35 mouse cellular contexts compared by ENCODE assay signal in genomic region chr12:102557372-102557771, GRCm38 (mm10). TPM values are rescaled to one million over a fixed set of nuclear protein-coding genes. Genes with fewer than 3 reads are reported as not detected.
DNase-seq lines count a peak whose midpoint lies in the region; ATAC-seq and TF ChIP-seq lines count a peak whose summit lies in the region.
"Had no signal": no experiment of that assay in that cellular context is flagged by ENCODE, and none has a peak within 500 bp of the region (broad histone marks: within the 10 kb centered on the region; RNA-seq: fewer than 3 reads in every experiment).

No protein-coding gene starts in this region.

- H3K9me3 ChIP-seq in hindbrain, embryonic 16.5 days (ENCODE audit: control insufficient read depth, low read length) = no peaks in the 10 kb centered on the region
- H3K9me3 ChIP-seq: embryonic facial prominence, embryonic 10.5 days; embryonic facial prominence, embryonic 15.5 days; forebrain, embryonic 12.5 days; heart, embryonic 12.5 days; hindbrain, embryonic 13.5 days; limb, embryonic 13.5 days; lung, embryonic 15.5 days; midbrain, embryonic 13.5 days; stomach, embryonic 15.5 days had no signal

- no peak overlapping the region for H3K4me2 ChIP-seq in hindbrain, embryonic 16.5 days (ENCODE audit: low read length)
- H3K4me2 ChIP-seq: embryonic facial prominence, embryonic 15.5 days; forebrain, embryonic 12.5 days; heart, embryonic 12.5 days; hindbrain, embryonic 13.5 days; limb, embryonic 13.5 days; liver, embryonic 11.5 days; lung, embryonic 15.5 days; midbrain, embryonic 13.5 days; stomach, embryonic 15.5 days had no signal

- H3K27me3 ChIP-seq in hindbrain, embryonic 16.5 days (replicated peaks; ENCODE audit: control insufficient read depth, insufficient read depth, low read length) = no peaks in the 10 kb centered on the region

- no peak overlapping the region for H3K9ac ChIP-seq in hindbrain, embryonic 16.5 days (ENCODE audit: low read depth, low read length)
- H3K9ac ChIP-seq: embryonic facial prominence, embryonic 15.5 days; forebrain, embryonic 12.5 days; forebrain, postnatal 0 days; heart, embryonic 12.5 days; hindbrain, embryonic 13.5 days; limb, embryonic 13.5 days; lung, embryonic 15.5 days; midbrain, embryonic 13.5 days; stomach, embryonic 15.5 days had no signal

- WGBS in hindbrain, embryonic 16.5 days = 80% methylated on average over 5 of the region's 5 CpGs

- H3K27ac ChIP-seq in left cerebral cortex, adult 2 months = no peak overlapping the region
- no peak overlapping the region for H3K27ac ChIP-seq in hindbrain, embryonic 16.5 days (ENCODE audit: low read depth, low read length)
- H3K27ac ChIP-seq: embryonic facial prominence, embryonic 10.5 days; embryonic facial prominence, embryonic 15.5 days; forebrain, embryonic 12.5 days; gastrocnemius, adult 2 months; hindbrain, embryonic 13.5 days; limb, embryonic 13.5 days; lung, embryonic 15.5 days; midbrain, embryonic 13.5 days; stomach, embryonic 15.5 days had no signal

- H3K36me3 ChIP-seq in hindbrain, embryonic 16.5 days (ENCODE audit: control insufficient read depth, insufficient read depth, low read length) = 0 out of 2 replicates have a peak, but pooled peaks cover 4% of the 10 kb centered on the region
- H3K36me3 ChIP-seq: embryonic facial prominence, embryonic 10.5 days; embryonic facial prominence, embryonic 15.5 days; forebrain, embryonic 12.5 days; heart, embryonic 12.5 days; limb, embryonic 13.5 days; lung, embryonic 15.5 days; stomach, embryonic 15.5 days had no signal

- no peak overlapping the region for H3K4me3 ChIP-seq in left cerebral cortex, adult 2 months
- no peak overlapping the region for H3K4me3 ChIP-seq in hindbrain, embryonic 16.5 days (ENCODE audit: low read length)
- H3K4me3 ChIP-seq: embryonic facial prominence, embryonic 10.5 days; embryonic facial prominence, embryonic 15.5 days; forebrain, embryonic 12.5 days; gastrocnemius, adult 2 months; heart, embryonic 12.5 days; hindbrain, embryonic 13.5 days; limb, embryonic 13.5 days; lung, embryonic 15.5 days; midbrain, embryonic 13.5 days; stomach, embryonic 15.5 days had no signal

- TF ChIP-seq CTCF in left cerebral cortex, adult 2 months (IDR thresholded peaks at IDR 0.05) = no peak

- no peak for ATAC-seq in hindbrain, embryonic 16.5 days
- ATAC-seq: activated CD4-positive, CD25-positive, alpha-beta regulatory T cell, adult 4 months; forebrain, postnatal 0 days; intestine, postnatal 0 days; midbrain, embryonic 13.5 days had no signal

- H3K4me1 ChIP-seq in hindbrain, embryonic 16.5 days (ENCODE audit: control insufficient read depth, insufficient read depth, low read depth, low read length) = peaks cover 9% of the 10 kb centered on the region
- H3K4me1 ChIP-seq: stomach, embryonic 15.5 days had no signal

- peak; percentile 46 to 51 for DNase-seq in left cerebral cortex, adult 2 months (ENCODE audit: extremely low spot score in 1 of 2, low spot score in 2 of 2)
- DNase-seq in left cerebral cortex, adult 11 months (ENCODE audit: low spot score) = no peak
- DNase-seq in right cerebral cortex, adult 2 months (ENCODE audit: low spot score in 2 of 2) = peak; percentile 62 to 68
- no peak for DNase-seq in right cerebral cortex, postnatal 10 days (ENCODE audit: low spot score in 2 of 2)
- peak; percentile 49 to 60 for DNase-seq in left cerebral cortex, postnatal 14 days (ENCODE audit: low spot score in 2 of 2)
- DNase-seq in heart, adult 9 months (ENCODE audit: low spot score in 2 of 2) = no peak
- DNase-seq: adrenal gland, adult 2 months; adrenal gland, postnatal 36 days; B cell, adult 2 months; cerebellum, adult 8-10 months; forebrain, postnatal 0 days; gastrocnemius, adult 2 months; gastrocnemius, postnatal 36 days; heart, adult 18-20 months; heart, postnatal 4 days; kidney, adult 9 months; kidney, postnatal 10 days; thymus, postnatal 14 days had no signal

- intact Hi-C loops in left cerebral cortex, adult 2 months (cut with DNase I) = no loop called here
- intact Hi-C loops in left cerebral cortex, postnatal 14 days (cut with DNase I) = no loop called here

RNA-seq across cellular contexts. Expression of gene Chga, which starts 2.6 kb away (rescaled TPM):
- total RNA-seq in left cerebral cortex, adult 2 months (2021) = 100 to 1,000 TPM; 176 to 177 TPM
- 100 to 1,000 TPM; 190 to 204 TPM for total RNA-seq in left cerebral cortex, postnatal 14 days (2021)
- 198 and 224 TPM in 2 replicates for polyA plus RNA-seq in hindbrain, embryonic 16.5 days (2015; fragmentation: Nextera tagmentation; extraction: Ambion mirVana)
- total RNA-seq: common myeloid progenitor, adult 5-6 weeks; gastrocnemius, adult 2 months; gastrocnemius, postnatal 36 days; heart, adult 18-20 months; megakaryocyte progenitor cell, adult 5-6 weeks; monocyte, adult 5-6 weeks had no signal
- polyA plus RNA-seq: activated CD4-positive, CD25-positive, alpha-beta regulatory T cell, adult 4 months; heart, postnatal 0 days had no signal

Comparison
In these comparisons a context has a peak if more than half of its experiments do, and no peak if none do; other contexts are left out.
1. DNase-seq: peak in left cerebral cortex, adult 2 months (2 of 2), right cerebral cortex, adult 2 months (2 of 2) and left cerebral cortex, postnatal 14 days (2 of 2); none in left cerebral cortex, adult 11 months (single experiment), right cerebral cortex, postnatal 10 days (0 of 2) and heart, adult 9 months (0 of 2).